Mouse (Mus musculus) kidney, embryonic 14.5 days (tissue): ENCODE measurements around the gene Tm9sf3. TPM values are rescaled to one million over a fixed set of nuclear protein-coding genes. Genes with fewer than 3 reads are reported as not detected.

Source experiments
- ATAC-seq: fragments of 200-750 bp; cut with Nextera tagmentation; 2 replicates; pipeline ENCODE4 v1.8.0; 2017; ENCODE audit warnings: moderate number of reproducible peaks, mild to moderate bottlenecking, moderate TSS enrichment, moderate library complexity; ENCODE audit not compliant: low FRiP score, low TSS enrichment
- H3K27ac ChIP-seq: fragments of 300-500 bp; sonication (generic); 2 replicates; pipeline ENCODE4 v1.5.1; 2014; ENCODE audit warnings: low read depth, mild to moderate bottlenecking, low read length, moderate library complexity, mixed read lengths
- H3K27me3 ChIP-seq: fragments of 300-500 bp; sonication (generic); 2 replicates; pipeline ENCODE4 v1.6.1; 2014; ENCODE audit warnings: mild to moderate bottlenecking, low read length; ENCODE audit not compliant: control insufficient read depth, insufficient read depth
- H3K36me3 ChIP-seq: fragments of 300-500 bp; sonication (generic); 2 replicates; pipeline ENCODE4 v1.6.1; 2014; ENCODE audit warnings: low read length, mixed read lengths; ENCODE audit not compliant: control insufficient read depth, insufficient read depth
- H3K4me1 ChIP-seq: fragments of 300-500 bp; sonication (generic); 2 replicates; pipeline ENCODE4 v1.6.1; 2014; ENCODE audit warnings: low read length, mixed read lengths; ENCODE audit not compliant: control insufficient read depth, insufficient read depth
- H3K4me2 ChIP-seq: fragments of 300-500 bp; sonication (generic); replicated peaks from 2 replicates; pipeline ENCODE4 v1.6.1; 2014; ENCODE audit warnings: low read depth, mild to moderate bottlenecking, low read length
- H3K4me3 ChIP-seq: fragments of 300-500 bp; sonication (generic); 2 replicates; pipeline ENCODE4 v1.5.1; 2014; ENCODE audit warnings: mild to moderate bottlenecking, low read length
- H3K9ac ChIP-seq: fragments of 300-500 bp; sonication (generic); 2 replicates; pipeline ENCODE4 v1.6.1; 2014; ENCODE audit warnings: low read depth, mild to moderate bottlenecking, low read length, moderate library complexity
- H3K9me3 ChIP-seq: fragments of 300-500 bp; sonication (generic); 2 replicates; pipeline ENCODE4 v1.6.1; 2016; ENCODE audit warnings: low read length; ENCODE audit not compliant: control insufficient read depth
- WGBS: fragments of 180-500 bp; shearing (Covaris S2); extraction: QIAGEN DNeasy Blood & Tissue Kit; methylation state at CpG from one replicate; pipeline ENCODE4 v1.1.7; 2014; 5-methylcytosine and 5-hydroxymethylcytosine counted together
- polyA plus RNA-seq: library from polyadenylated mRNA; unstranded; fragments of >200 nt; fragmentation: Nextera tagmentation; extraction: Ambion mirVana; gene quantifications from 2 replicates; pipeline ENCODE4 v1.2.1, GENCODE M21; 2014

Gene Tm9sf3
- polyA plus RNA-seq, 1 experiment from 2014 or later: 149 TPM

- no peaks in the 10 kb centered on the region for H3K9me3 ChIP-seq
- no peaks in the 10 kb centered on the region for H3K36me3 ChIP-seq
- no peak overlapping the region for H3K9ac ChIP-seq
- no peaks in the 10 kb centered on the region for H3K4me1 ChIP-seq
- H3K4me2 ChIP-seq: no peak overlapping the region
- no peak overlapping the region for H3K4me3 ChIP-seq
- ATAC-seq: no peak
- H3K27me3 ChIP-seq: no peaks in the 10 kb centered on the region
- WGBS: 65% methylated on average over 5 of the region's 5 CpGs
- H3K27ac ChIP-seq: no peak overlapping the region
Measured at GRCm38 (mm10) chr19:41290952-41291619, 27.3 kb upstream of the Tm9sf3 start.

GRCm38 (mm10) chr19:41288568-41288967, 24.8 kb upstream of the Tm9sf3 start:
- H3K4me1 ChIP-seq: no peaks in the 10 kb centered on the region
- H3K9ac ChIP-seq: no peak overlapping the region
- H3K36me3 ChIP-seq: no peaks in the 10 kb centered on the region
- 48% methylated on average over 6 of the region's 6 CpGs for WGBS
- no peak for ATAC-seq
- H3K4me2 ChIP-seq: no peak overlapping the region
- no peaks in the 10 kb centered on the region for H3K9me3 ChIP-seq
- H3K4me3 ChIP-seq: no peak overlapping the region
- no peak overlapping the region for H3K27ac ChIP-seq
- 0 out of 2 replicates have a peak, but pooled peaks cover 5% of the 10 kb centered on the region for H3K27me3 ChIP-seq

- H3K27me3 ChIP-seq: 0 out of 2 replicates have a peak, but pooled peaks cover 5% of the 10 kb centered on the region
- H3K9ac ChIP-seq: no peak overlapping the region
- WGBS: 88% methylated on average over 7 of the region's 7 CpGs
- ATAC-seq: no peak
- H3K4me2 ChIP-seq: no peak overlapping the region
- no peak overlapping the region for H3K4me3 ChIP-seq
- no peaks in the 10 kb centered on the region for H3K36me3 ChIP-seq
- no peaks in the 10 kb centered on the region for H3K4me1 ChIP-seq
- H3K27ac ChIP-seq: no peak overlapping the region
- H3K9me3 ChIP-seq: no peaks in the 10 kb centered on the region
Measured at GRCm38 (mm10) chr19:41287224-41287623, 23.4 kb upstream of the Tm9sf3 start.

GRCm38 (mm10) chr19:41284515-41284914, 20.7 kb upstream of the Tm9sf3 start:
- Histone ChIP-seq H3K9ac (no peak overlapping the region), H3K4me2 (no peak overlapping the region), H3K27me3 (0 out of 2 replicates have a peak, but pooled peaks cover 5% of the 10 kb centered on the region), H3K4me1 (no peaks in the 10 kb centered on the region), H3K27ac (no peak overlapping the region), H3K4me3 (no peak overlapping the region), H3K36me3 (no peaks in the 10 kb centered on the region), H3K9me3 (no peaks in the 10 kb centered on the region)
- no peak for ATAC-seq
- 27% methylated on average over 6 of the region's 6 CpGs for WGBS

DNA sequence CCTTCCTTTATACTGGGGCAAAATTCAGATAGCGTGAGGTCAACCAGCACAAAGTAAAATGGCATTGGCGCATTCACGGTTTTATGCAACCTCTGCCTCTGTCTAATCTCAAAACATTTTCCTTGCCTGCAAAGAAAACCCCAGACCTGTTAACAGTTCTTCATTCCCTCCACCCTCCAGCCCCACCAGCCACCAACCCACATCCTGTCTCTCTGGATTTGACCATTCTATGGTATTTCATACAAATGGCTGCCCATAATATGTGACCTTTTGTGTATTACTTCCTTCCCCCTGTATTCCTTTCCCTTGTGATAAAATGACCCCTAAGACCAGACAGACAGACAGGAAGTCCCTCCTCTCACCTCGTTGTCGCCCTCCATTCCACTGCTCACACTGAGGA, 18.9 kb upstream of the Tm9sf3 start:
- Histone ChIP-seq H3K4me1 (no peaks in the 10 kb centered on the region), H3K9ac (no peak overlapping the region), H3K9me3 (no peaks in the 10 kb centered on the region), H3K36me3 (no peaks in the 10 kb centered on the region), H3K4me3 (no peak overlapping the region), H3K27ac (no peak overlapping the region), H3K27me3 (0 out of 2 replicates have a peak, but pooled peaks cover 5% of the 10 kb centered on the region), H3K4me2 (no peak overlapping the region)
- WGBS: 67% methylated on average over 5 of the region's 5 CpGs
- no peak for ATAC-seq

GRCm38 (mm10) chr19:41282216-41282615, 18.4 kb upstream of the Tm9sf3 start:
- H3K4me2 ChIP-seq: no peak overlapping the region
- no peaks in the 10 kb centered on the region for H3K4me1 ChIP-seq
- no peaks in the 10 kb centered on the region for H3K9me3 ChIP-seq
- H3K27me3 ChIP-seq: 0 out of 2 replicates have a peak, but pooled peaks cover 5% of the 10 kb centered on the region
- no peak overlapping the region for H3K4me3 ChIP-seq
- H3K27ac ChIP-seq: no peak overlapping the region
- no peak overlapping the region for H3K9ac ChIP-seq
- no peak for ATAC-seq
- no peaks in the 10 kb centered on the region for H3K36me3 ChIP-seq
- 92% methylated on average over 4 of the region's 4 CpGs for WGBS

GRCm38 (mm10) chr19:41279724-41280244, 16.0 kb upstream of the Tm9sf3 start:
- Histone ChIP-seq H3K4me3 (no peak overlapping the region), H3K4me2 (no peak overlapping the region), H3K9ac (no peak overlapping the region), H3K9me3 (no peaks in the 10 kb centered on the region), H3K27me3 (no peaks in the 10 kb centered on the region), H3K36me3 (no peaks in the 10 kb centered on the region), H3K27ac (no peak overlapping the region), H3K4me1 (no peaks in the 10 kb centered on the region)
- whole genome bisulfite sequencing: 71% methylated on average over 8 of the region's 8 CpGs
- no peak for ATAC-seq

DNA sequence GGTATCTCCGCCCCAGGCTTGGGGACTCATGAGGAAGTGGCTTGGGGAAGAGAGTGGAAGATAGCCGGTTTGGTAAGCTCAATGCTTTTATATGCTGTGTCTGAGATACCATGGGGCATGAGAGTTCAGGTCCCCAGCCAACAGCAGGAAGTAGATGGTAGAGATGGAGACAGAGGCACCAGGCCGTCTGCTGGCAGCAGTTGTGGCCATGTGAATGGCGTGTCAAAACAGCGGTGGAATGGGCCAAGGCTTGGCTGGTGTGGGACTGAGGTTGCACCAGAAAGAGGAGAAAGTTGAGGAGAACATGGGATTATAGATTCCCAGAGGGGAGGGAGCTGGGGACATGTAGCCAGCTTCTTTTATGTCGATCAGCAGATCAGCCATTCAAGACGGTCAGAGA, 14.8 kb upstream of the Tm9sf3 start:
- WGBS: 83% methylated on average over 7 of the region's 7 CpGs
- H3K4me1 ChIP-seq: no peaks in the 10 kb centered on the region
- no peak overlapping the region for H3K4me2 ChIP-seq
- no peaks in the 10 kb centered on the region for H3K36me3 ChIP-seq
- no peak for ATAC-seq
- H3K9me3 ChIP-seq: no peaks in the 10 kb centered on the region
- no peak overlapping the region for H3K4me3 ChIP-seq
- H3K27ac ChIP-seq: no peak overlapping the region
- no peak overlapping the region for H3K9ac ChIP-seq
- no peaks in the 10 kb centered on the region for H3K27me3 ChIP-seq

GRCm38 (mm10) chr19:41275588-41275987, 11.8 kb upstream of the Tm9sf3 start:
- Histone ChIP-seq H3K4me3 (no peak overlapping the region), H3K27ac (no peak overlapping the region), H3K4me1 (no peaks in the 10 kb centered on the region), H3K4me2 (no peak overlapping the region), H3K36me3 (no peaks in the 10 kb centered on the region), H3K9ac (no peak overlapping the region), H3K27me3 (no peaks in the 10 kb centered on the region), H3K9me3 (no peaks in the 10 kb centered on the region)
- ATAC-seq: no peak
- WGBS: 78% methylated on average over 3 of the region's 3 CpGs
